Mouse (Mus musculus) cerebellum, adult 2 months (tissue): Measurements from ENCODE around the gene Pcnx. TPM values are rescaled to one million over a fixed set of nuclear protein-coding genes. Genes with fewer than 3 reads are reported as not detected.

Experiments used
- DNase-seq, 2 experiments: peaks; one replicate each; pipeline ENCODE4 v3.0.0; 2021
- H3K27ac ChIP-seq: fragments of 200-500 bp; 2 replicates; pipeline ENCODE4 v1.5.1; 2012; ENCODE audit warnings: low read length, control low read depth, inconsistent platforms; ENCODE audit not compliant: insufficient read depth
- H3K27me3 ChIP-seq: fragments of 200-500 bp; 2 replicates; pipeline ENCODE4 v1.6.1; 2012; ENCODE audit warnings: inconsistent platforms, mild to moderate bottlenecking, low read length, moderate library complexity; ENCODE audit not compliant: control insufficient read depth, insufficient read depth
- H3K4me1 ChIP-seq: fragments of 200-500 bp; 2 replicates; pipeline ENCODE4 v1.6.1; 2011; ENCODE audit warnings: low read length; ENCODE audit not compliant: control insufficient read depth, insufficient read depth
- H3K4me3 ChIP-seq: fragments of 200-500 bp; replicated peaks from 2 replicates; pipeline ENCODE3; 2011; ENCODE audit warnings: mild to moderate bottlenecking, low read depth, low read length, control low read depth; ENCODE audit not compliant: insufficient read depth
- CTCF ChIP-seq: fragments of 200-500 bp; IDR thresholded peaks from 2 replicates; pipeline ENCODE4 v1.5.1; 2011; ENCODE audit warnings: low read depth, mild to moderate bottlenecking, control low read depth, low read length, moderate library complexity, borderline replicate concordance; ENCODE audit not compliant: insufficient read depth
- POLR2A ChIP-seq: fragments of 200-500 bp; IDR thresholded peaks from 2 replicates; pipeline ENCODE4 v1.6.1; 2011; ENCODE audit warnings: low read length, control low read depth, borderline replicate concordance; ENCODE audit not compliant: insufficient read depth
- WGBS: fragments of 180-500 bp; shearing (Covaris S2); methylation state at CpG from one replicate; pipeline ENCODE4 v1.1.7; 2018; 5-methylcytosine and 5-hydroxymethylcytosine counted together
- polyA plus RNA-seq: library from polyadenylated mRNA; depleted of rRNA; stranded (reverse); fragments of >200 nt; gene quantifications from 2 replicates; pipeline ENCODE4 v1.2.3, GENCODE M21; 2012

Pcnx gene
- polyA plus RNA-seq, 1 experiment = 45.3 TPM

DNA sequence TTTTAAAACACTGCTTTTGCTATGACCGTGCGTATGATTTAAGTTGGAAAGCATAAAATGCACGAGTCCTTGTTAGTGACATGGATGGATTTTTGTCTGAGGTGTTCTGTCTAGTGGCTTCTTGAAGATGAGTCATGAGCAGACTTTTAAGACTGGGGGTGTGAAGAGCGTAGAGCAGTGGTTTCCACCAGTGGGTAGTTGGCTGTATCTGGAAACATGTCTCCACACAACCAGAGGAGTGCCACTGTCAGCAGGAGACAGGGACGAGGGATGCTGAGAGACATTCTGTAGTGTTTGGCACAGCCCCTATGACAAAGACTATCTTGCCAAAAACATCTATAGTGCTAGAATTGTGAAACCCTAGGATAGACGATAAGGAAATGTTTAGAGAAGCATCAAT is 89.2 kb downstream of the Pcnx start:
- TF ChIP-seq POLR2A = no peak
- TF ChIP-seq CTCF = no peak
- H3K27ac ChIP-seq = no peak overlapping the region
- H3K4me1 ChIP-seq = peaks cover 2% of the 10 kb centered on the region
- 51% methylated on average over 6 of the region's 6 CpGs for WGBS
- no peak for DNase-seq
- H3K27me3 ChIP-seq = no peaks in the 10 kb centered on the region
- no peak overlapping the region for H3K4me3 ChIP-seq

DNA sequence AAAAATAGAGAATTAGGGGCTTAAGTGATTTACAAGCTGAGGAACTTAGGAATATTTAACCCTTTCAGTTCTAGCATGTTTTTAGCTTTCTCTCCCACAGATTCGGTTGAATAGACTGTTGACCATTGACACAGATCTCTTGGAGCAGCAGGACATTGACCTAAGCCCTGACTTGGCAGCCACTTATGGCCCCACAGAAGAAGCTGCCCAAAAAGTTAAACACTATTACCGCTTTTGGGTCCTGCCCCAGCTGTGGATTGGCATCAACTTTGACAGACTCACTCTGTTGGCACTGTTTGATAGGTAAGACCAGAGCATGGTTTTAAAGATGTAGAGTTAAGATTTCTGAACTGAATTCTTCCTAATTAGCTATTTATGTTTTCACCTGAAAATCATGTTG is 90.2 kb downstream of the Pcnx start:
- H3K4me1 ChIP-seq = peaks cover 5% of the 10 kb centered on the region
- no peak for TF ChIP-seq POLR2A
- no peak for TF ChIP-seq CTCF
- no peak for DNase-seq
- WGBS = 71% methylated on average over 2 of the region's 2 CpGs
- no peak overlapping the region for H3K27ac ChIP-seq
- no peak overlapping the region for H3K4me3 ChIP-seq
- H3K27me3 ChIP-seq = no peaks in the 10 kb centered on the region

DNA sequence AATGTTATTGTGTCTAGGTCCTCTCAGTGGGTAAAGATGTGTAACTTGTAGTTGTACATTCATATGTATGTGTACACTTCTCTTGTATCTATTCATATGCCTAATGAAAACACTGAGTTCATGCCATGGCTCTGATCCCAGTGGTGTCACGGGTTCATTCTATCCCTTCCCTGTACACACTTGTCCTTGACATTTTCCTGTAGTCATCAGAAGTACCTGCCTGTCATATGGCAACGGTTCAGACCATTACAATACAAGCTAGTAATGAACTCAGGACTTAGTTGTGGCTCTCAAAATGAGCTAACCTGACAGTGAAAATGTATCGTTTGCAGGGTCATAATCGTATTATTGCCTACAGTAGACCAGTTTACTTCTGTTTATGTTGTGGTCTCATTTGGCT is 98.5 kb downstream of the Pcnx start:
- H3K4me3 ChIP-seq = no peak overlapping the region
- TF ChIP-seq CTCF = no peak
- TF ChIP-seq POLR2A = no peak
- H3K27me3 ChIP-seq = no peaks in the 10 kb centered on the region
- DNase-seq = no peak
- peaks cover 3% of the 10 kb centered on the region; the same call in 1 of the 2 replicates for H3K4me1 ChIP-seq
- H3K27ac ChIP-seq = no peak overlapping the region
- 88% methylated on average over 4 of the region's 4 CpGs for WGBS

DNA sequence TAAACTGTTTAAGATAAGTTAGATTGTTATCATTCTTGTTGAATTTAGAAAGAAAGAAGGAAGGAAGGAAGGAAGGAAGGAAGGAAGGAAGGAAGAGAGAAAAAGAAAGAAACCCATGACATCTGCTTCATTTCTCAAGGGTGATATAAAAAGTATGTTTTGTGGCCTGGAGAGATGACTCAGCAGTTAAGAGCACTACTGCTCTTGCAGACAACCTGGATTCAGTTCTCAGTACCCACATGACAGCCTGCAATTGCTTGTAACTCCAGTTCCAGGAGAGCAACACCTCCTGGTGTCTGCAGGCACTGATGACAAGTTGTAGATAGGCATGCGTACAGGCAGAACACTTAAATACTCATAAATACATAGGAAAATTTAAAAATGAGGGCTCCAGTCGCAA is 105.6 kb downstream of the Pcnx start:
- H3K4me1 ChIP-seq = no peaks in the 10 kb centered on the region
- no peak overlapping the region for H3K27ac ChIP-seq
- DNase-seq = no peak
- H3K27me3 ChIP-seq = no peaks in the 10 kb centered on the region
- H3K4me3 ChIP-seq = no peak overlapping the region
- no peak for TF ChIP-seq CTCF
- no peak for TF ChIP-seq POLR2A
- WGBS = 95% methylated on average over 2 of the region's 2 CpGs

DNA sequence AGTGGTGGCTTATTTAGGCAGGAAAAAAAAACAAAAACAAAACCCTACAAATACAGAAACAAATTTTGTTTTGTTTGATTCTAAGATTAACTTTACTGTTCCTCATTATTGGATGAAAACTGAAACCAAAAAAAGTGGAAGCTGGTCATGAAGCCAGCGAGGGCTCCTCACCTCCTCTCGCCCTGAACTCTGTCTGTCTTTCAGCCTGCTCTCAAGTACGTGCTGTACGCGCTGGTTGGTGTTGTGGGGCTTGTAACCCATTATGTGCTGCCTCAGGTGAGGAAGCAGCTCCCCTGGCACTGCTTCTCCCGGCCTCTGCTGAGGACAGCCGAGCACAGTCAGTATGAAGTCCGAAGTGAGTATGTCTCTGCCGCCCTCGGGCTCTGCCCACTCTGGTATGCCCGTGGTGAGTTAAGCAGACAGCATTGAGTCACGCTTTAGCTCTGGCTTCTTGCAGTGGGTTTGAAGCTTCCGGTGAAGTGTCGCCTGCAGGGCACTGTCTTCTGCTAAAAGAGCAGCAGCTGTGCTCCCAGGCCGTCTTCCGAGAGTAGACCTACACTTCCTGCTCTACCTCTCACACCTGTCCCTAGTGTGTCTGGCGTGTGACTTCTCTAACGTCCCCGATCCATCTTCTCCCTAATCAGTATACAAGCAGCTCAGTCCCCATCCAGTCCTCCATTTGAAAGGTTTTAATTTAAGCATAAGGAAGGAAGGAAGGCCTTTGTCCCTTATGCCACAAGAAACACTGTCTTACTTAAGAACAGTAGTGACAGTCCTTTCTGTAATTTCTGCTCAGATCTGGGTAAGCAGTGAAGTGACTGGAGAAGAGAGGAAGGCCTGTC is 111.4 kb downstream of the Pcnx start:
- Histone ChIP-seq H3K4me1 (no peaks in the 10 kb centered on the region), H3K4me3 (no peak overlapping the region), H3K27ac (no peak overlapping the region), H3K27me3 (no peaks in the 10 kb centered on the region)
- no peak for DNase-seq
- 90% methylated on average over 19 of the region's 19 CpGs for WGBS
- no peak for TF ChIP-seq CTCF
- TF ChIP-seq POLR2A = no peak

DNA sequence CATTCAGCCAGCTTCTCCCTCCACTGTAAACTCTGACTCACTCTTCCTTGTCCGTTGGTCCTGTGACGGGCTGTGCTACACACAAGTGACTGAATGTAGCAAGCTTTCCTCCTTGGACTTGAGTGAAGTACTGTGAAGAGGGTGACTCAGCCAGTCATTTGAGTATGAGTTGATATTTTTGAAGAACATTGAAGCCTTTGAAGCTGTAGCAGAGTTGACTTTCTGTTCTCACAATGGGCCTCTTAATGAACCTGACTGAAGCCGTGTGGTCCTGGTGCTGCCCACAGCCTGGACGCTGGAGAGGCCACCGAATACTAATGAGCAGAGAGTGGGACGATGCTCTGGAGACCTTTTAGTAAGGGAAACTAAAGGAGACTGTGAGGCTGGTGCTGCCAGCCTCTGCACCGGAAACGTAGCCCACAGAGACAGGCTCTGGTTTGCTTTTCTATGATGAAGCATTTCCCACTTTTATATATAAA is 112.1 kb downstream of the Pcnx start:
- Histone ChIP-seq H3K27ac (no peak overlapping the region), H3K27me3 (no peaks in the 10 kb centered on the region), H3K4me1 (no peaks in the 10 kb centered on the region), H3K4me3 (no peak overlapping the region)
- TF ChIP-seq POLR2A (no peak), CTCF (no peak)
- WGBS = 67% methylated on average over 8 of the region's 8 CpGs
- DNase-seq = no peak

DNA sequence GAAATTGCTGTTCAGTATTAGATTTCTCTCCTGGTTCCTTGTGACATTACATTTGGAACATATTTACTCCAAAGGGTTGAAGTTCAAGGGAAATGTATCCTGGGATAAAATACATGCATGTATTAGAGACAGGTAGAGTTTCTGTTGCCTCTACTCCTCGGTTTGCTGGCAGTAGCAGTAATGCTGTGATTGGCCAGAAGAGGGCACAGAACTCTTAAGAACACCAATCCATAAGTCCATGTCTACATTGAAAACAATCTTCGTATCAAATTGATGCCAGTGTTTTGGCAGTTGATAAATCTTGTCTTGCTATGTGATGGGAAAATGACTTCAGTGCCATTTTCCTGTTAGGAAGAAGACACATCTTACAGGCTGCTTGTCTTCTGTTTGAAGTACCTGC is 115.0 kb downstream of the Pcnx start:
- 44% methylated on average over 2 of the region's 2 CpGs for WGBS
- Histone ChIP-seq H3K4me1 (no peaks in the 10 kb centered on the region), H3K27ac (no peak overlapping the region), H3K27me3 (no peaks in the 10 kb centered on the region), H3K4me3 (no peak overlapping the region)
- TF ChIP-seq POLR2A (no peak), CTCF (no peak)
- peak; percentile 27 to 29 for DNase-seq

DNA sequence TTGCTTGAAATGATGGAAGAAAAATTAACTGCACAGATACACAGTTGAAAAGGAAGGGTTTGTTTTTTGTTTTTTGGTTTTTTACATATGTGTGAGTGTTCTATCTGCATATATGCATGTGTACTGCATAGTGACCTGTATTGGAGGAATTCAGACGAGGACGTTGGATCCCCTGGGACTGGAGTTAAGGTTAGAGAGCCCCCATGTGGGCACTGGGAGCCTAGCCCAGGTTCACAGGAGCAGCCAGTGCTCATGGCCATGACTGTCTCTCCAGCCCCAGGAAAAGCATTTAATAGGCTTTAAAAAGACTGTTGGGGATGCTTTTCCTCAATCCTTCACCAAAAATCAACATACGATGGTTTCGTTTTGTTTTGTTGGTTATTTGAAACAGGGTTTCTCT is 117.5 kb downstream of the Pcnx start:
- H3K27me3 ChIP-seq = no peaks in the 10 kb centered on the region
- TF ChIP-seq POLR2A = no peak
- no peak; the same call in 1 of the 2 replicates for TF ChIP-seq CTCF
- H3K4me1 ChIP-seq = no peaks in the 10 kb centered on the region
- no peak for DNase-seq
- H3K4me3 ChIP-seq = no peak overlapping the region
- H3K27ac ChIP-seq = no peak overlapping the region
- WGBS = 57% methylated on average over 4 of the region's 4 CpGs
